Mouse (Mus musculus) bone marrow, adult 2 months (tissue): ENCODE results near the gene Olfr654. TPM values are rescaled to one million over a fixed set of nuclear protein-coding genes. Genes with fewer than 3 reads are reported as not detected.

ENCODE experiments used
- H3K27ac ChIP-seq: fragments of 200-500 bp; 2 replicates; pipeline ENCODE4 v1.5.1; 2012; ENCODE audit warnings: low read depth, mild to moderate bottlenecking, control low read depth, inconsistent platforms, low read length; ENCODE audit not compliant: control insufficient read depth, poor library complexity, insufficient read depth
- H3K4me1 ChIP-seq: fragments of 200-500 bp; 2 replicates; pipeline ENCODE4 v1.6.1; 2011; ENCODE audit warnings: low read length; ENCODE audit not compliant: control insufficient read depth, insufficient read depth
- H3K4me3 ChIP-seq: fragments of 200-500 bp; replicated peaks from 2 replicates; pipeline ENCODE3; 2011; ENCODE audit warnings: mild to moderate bottlenecking, low read depth, low read length, control low read depth; ENCODE audit not compliant: control insufficient read depth
- CTCF ChIP-seq: fragments of 200-500 bp; IDR thresholded peaks from 2 replicates; pipeline ENCODE4 v1.5.1; 2011; ENCODE audit warnings: low read length, control low read depth; ENCODE audit not compliant: control insufficient read depth, insufficient read depth
- POLR2A ChIP-seq: fragments of 200-500 bp; IDR thresholded peaks from 2 replicates; pipeline ENCODE4 v1.6.1; 2011; ENCODE audit warnings: low read depth, mild to moderate bottlenecking, control low read depth, low read length, borderline replicate concordance; ENCODE audit not compliant: control insufficient read depth
- WGBS: fragments of 180-500 bp; shearing (Covaris S2); methylation state at CpG from one replicate; pipeline ENCODE4 v1.1.7; 2018; 5-methylcytosine and 5-hydroxymethylcytosine counted together
- polyA plus RNA-seq: library from polyadenylated mRNA; stranded (reverse); fragments of >200 nt; gene quantifications from 2 replicates; pipeline ENCODE4 v1.2.4, GENCODE M21; 2011; ENCODE audit warnings: low replicate concordance; ENCODE audit not compliant: missing spikeins, insufficient read depth, insufficient read length

The Olfr654 gene
- polyA plus RNA-seq, 1 experiment, result not detected

DNA sequence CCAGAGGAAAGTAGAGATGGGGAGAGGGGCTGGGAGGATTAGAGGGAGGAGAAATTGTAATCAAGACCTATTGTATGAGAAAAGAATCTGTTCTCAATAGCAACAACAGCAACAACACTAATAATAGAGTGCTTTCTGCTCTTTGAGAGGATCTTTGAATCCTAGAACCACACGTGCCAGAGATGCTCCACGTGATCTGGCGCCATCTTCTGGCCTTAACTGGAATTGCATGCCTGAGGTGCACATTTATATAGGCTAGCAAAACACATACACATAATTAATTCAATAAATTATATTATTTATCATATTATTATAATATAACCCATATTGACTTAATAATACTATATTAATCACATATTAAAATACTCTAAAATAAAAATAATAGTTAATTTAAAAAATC is 16.3 kb downstream of the Olfr654 start:
- no peak overlapping the region for H3K27ac ChIP-seq
- H3K4me3 ChIP-seq, result no peak overlapping the region
- no peaks in the 10 kb centered on the region for H3K4me1 ChIP-seq
- WGBS, result 11% methylated on average over 3 of the region's 3 CpGs
- TF ChIP-seq CTCF (peak; percentile 92), POLR2A (no peak)

DNA sequence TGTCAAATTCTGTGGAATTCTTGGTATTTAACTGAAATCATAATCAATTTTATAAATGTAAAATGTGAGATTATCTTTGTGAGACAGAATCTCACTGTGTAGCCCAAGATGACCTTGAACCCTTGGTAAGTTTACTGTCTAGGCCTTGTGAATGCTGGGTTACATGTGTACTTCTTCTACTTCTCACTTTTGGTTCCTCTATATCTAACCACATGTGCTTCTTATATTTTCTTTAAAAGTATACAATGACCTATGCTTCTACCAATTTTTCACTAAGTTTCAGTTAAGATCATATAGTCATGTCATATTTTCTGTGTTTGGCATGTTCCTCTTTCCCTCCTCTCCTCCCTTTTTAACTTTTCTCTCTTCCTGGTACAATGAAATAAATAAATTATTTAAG is 17.9 kb downstream of the Olfr654 start:
- Histone ChIP-seq H3K4me1 (no peaks in the 10 kb centered on the region), H3K4me3 (no peak overlapping the region), H3K27ac (no peak overlapping the region)
- no peak for TF ChIP-seq CTCF
- no peak for TF ChIP-seq POLR2A

DNA sequence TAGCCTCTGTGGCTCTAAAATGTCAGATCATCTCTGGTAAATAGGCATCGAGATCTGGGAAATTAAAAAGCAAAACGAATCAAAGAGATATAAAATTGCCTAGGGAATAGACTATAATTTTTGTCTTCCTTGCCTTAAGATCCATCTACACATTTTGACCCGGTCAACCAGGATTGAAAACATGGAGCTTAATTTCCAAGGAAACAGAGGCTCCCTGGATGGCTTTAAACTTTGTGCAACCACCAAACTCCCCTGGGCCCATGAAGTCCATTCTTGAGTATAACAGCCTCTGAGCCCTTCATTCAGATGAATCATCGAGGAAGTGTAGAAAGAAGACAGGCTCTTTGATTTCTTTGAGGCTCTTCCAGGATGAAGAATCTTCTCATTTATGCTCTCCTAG is 26.8 kb downstream of the Olfr654 start, which contains the start of gene Olfr656:
Gene Olfr656, plus strand, starts transcription at position 301 of the 400 bp plus-strand sequence.
- TF ChIP-seq POLR2A (no peak), CTCF (no peak)
- Histone ChIP-seq H3K4me1 (no peaks in the 10 kb centered on the region), H3K4me3 (no peak within 1 kb of the TSS), H3K27ac (no peak within 1 kb of the TSS)
- WGBS, result 75% methylated on average over 4 of the region's 4 CpGs

DNA sequence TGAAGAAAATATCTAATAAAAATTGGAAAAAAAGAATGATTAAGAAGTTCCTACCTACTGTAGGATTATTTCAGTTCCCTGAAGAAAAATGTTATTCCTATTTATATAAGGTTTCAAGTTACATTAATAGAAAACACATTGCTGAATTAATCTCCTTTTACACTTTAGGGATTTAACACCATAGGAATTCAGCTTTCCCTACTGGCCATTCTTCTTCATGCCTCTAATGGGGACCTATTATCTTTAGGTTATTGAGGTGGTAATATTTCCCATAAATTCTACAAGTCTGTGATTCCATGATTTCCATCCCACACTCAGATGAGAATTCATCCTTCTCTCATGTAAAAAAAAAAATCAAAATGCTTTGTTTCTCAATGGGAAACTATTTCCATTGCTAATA is 37.7 kb downstream of the Olfr654 start, which contains the start of gene Olfr657:
Gene Olfr657, plus strand, starts transcription at position 301 of the 400 bp plus-strand sequence.
- Histone ChIP-seq H3K27ac (no peak within 1 kb of the TSS), H3K4me1 (no peaks in the 10 kb centered on the region), H3K4me3 (no peak within 1 kb of the TSS)
- TF ChIP-seq CTCF (no peak), POLR2A (no peak)

Other genes with a start within 250 kb of the Olfr654 start
- 11.9 and 12.3 TPM in 2 replicates for gene Trim12c, start 233.7 kb upstream of the Olfr654 start, polyA plus RNA-seq
- 12.8 and 49.8 TPM in 2 replicates for gene Trim30b, start 217.1 kb upstream of the Olfr654 start, polyA plus RNA-seq
- 1.8 TPM in 1 of 2 replicates, not detected in the other for gene Trim30c, start 186.2 kb upstream of the Olfr654 start, polyA plus RNA-seq
- 14.0 and 21.3 TPM in 2 replicates for gene Trim30a, start 121.8 kb upstream of the Olfr654 start, polyA plus RNA-seq
- gene Trim30d, start 79.2 kb upstream of the Olfr654 start, polyA plus RNA-seq, result 6.9 and 10.5 TPM in 2 replicates
- not detected in 2 replicates for gene Olfr651, start 36.9 kb upstream of the Olfr654 start, polyA plus RNA-seq
- gene Olfr652, start 26.1 kb upstream of the Olfr654 start, polyA plus RNA-seq, result not detected in 2 replicates
- gene Olfr653, start 9.7 kb upstream of the Olfr654 start, polyA plus RNA-seq, result not detected in 2 replicates
- gene Olfr655, start 14.8 kb downstream of the Olfr654 start, polyA plus RNA-seq, result not detected in 2 replicates
- not detected in 2 replicates for gene Olfr656, start 26.9 kb downstream of the Olfr654 start, polyA plus RNA-seq
- gene Olfr657, start 37.8 kb downstream of the Olfr654 start, polyA plus RNA-seq, result not detected in 2 replicates
- not detected in 2 replicates for gene Olfr658, start 60.3 kb downstream of the Olfr654 start, polyA plus RNA-seq
- gene Olfr659, start 79.7 kb downstream of the Olfr654 start, polyA plus RNA-seq, result not detected in 2 replicates
- gene Olfr661, start 99.5 kb downstream of the Olfr654 start, polyA plus RNA-seq, result 0.42 TPM in 1 of 2 replicates, not detected in the other
- not detected in 2 replicates for gene Usp17le, start 190.4 kb downstream of the Olfr654 start, polyA plus RNA-seq